Mouse (Mus musculus): Measurements from ENCODE around the gene Nufip2. TPM values are rescaled to one million over a fixed set of nuclear protein-coding genes. Genes with fewer than 3 reads are reported as not detected.

Gene Nufip2
- polyA plus RNA-seq, 1 experiment from 2014 or later, result 7.5 TPM

GRCm38 (mm10) chr11:77782104-77782815 is 96.3 kb downstream of the Nufip2 start:
- peaks cover 22% of the 10 kb centered on the region; the same call in 1 of the 2 replicates for H3K36me3 ChIP-seq (ENCODE audit: insufficient read depth)
- H3K27ac ChIP-seq (ENCODE audit: low read depth), result no peak overlapping the region
- no peak overlapping the region for H3K4me2 ChIP-seq
- 76% methylated on average over 7 of the region's 7 CpGs for WGBS
- H3K4me1 ChIP-seq (ENCODE audit: insufficient read depth), result peaks cover 19% of the 10 kb centered on the region
- no peak for TF ChIP-seq CTCF (IDR thresholded peaks at IDR 0.05; ENCODE audit: low read depth)
- H3K9me3 ChIP-seq (ENCODE audit: low read depth, low read length), result no peaks in the 10 kb centered on the region
- H3K4me3 ChIP-seq (ENCODE audit: low read depth, low read length), result no peak overlapping the region
- no peaks in the 10 kb centered on the region for H3K27me3 ChIP-seq (ENCODE audit: insufficient read depth, low read length)
- DNase-seq, result no peak
- H3K9ac ChIP-seq, result no peak overlapping the region
- no peak for ATAC-seq (ENCODE audit: insufficient read depth)

- no peak; the same call in 1 of the 2 replicates for ATAC-seq (ENCODE audit: insufficient read depth)
- H3K4me1 ChIP-seq (ENCODE audit: insufficient read depth), result peaks cover 19% of the 10 kb centered on the region
- no peaks in the 10 kb centered on the region for H3K27me3 ChIP-seq (ENCODE audit: insufficient read depth, low read length)
- no peak; the same call in 1 of the 2 replicates for TF ChIP-seq CTCF (IDR thresholded peaks at IDR 0.05; ENCODE audit: low read depth)
- H3K4me3 ChIP-seq (ENCODE audit: low read depth, low read length), result no peak overlapping the region
- 47% methylated on average over 10 of the region's 10 CpGs for WGBS
- peak overlapping the region; percentile 92 for H3K27ac ChIP-seq (ENCODE audit: low read depth)
- H3K9ac ChIP-seq, result peak overlapping the region; percentile 4; the same call in 1 of the 2 replicates
- peak; percentile 32 for DNase-seq
- peaks cover 15% of the 10 kb centered on the region; the same call in 1 of the 2 replicates for H3K36me3 ChIP-seq (ENCODE audit: insufficient read depth)
- H3K4me2 ChIP-seq, result no peak overlapping the region
- no peaks in the 10 kb centered on the region for H3K9me3 ChIP-seq (ENCODE audit: low read depth, low read length)
Measured at GRCm38 (mm10) chr11:77783211-77783746, 97.3 kb downstream of the Nufip2 start.

- peak overlapping the region; percentile 36 for H3K4me2 ChIP-seq
- no peak for ATAC-seq (ENCODE audit: insufficient read depth)
- H3K4me1 ChIP-seq (ENCODE audit: insufficient read depth), result peaks cover 19% of the 10 kb centered on the region
- peak; percentile 12 for TF ChIP-seq CTCF (IDR thresholded peaks at IDR 0.05; ENCODE audit: low read depth)
- DNase-seq, result peak; percentile 37
- peak overlapping the region; percentile 92 for H3K27ac ChIP-seq (ENCODE audit: low read depth)
- no peaks in the 10 kb centered on the region for H3K27me3 ChIP-seq (ENCODE audit: insufficient read depth, low read length)
- peaks cover 11% of the 10 kb centered on the region; the same call in 1 of the 2 replicates for H3K36me3 ChIP-seq (ENCODE audit: insufficient read depth)
- 40% methylated on average over 18 of the region's 18 CpGs for WGBS
- peak overlapping the region; percentile 4; the same call in 1 of the 2 replicates for H3K9ac ChIP-seq
- H3K9me3 ChIP-seq (ENCODE audit: low read depth, low read length), result no peaks in the 10 kb centered on the region
- no peak overlapping the region for H3K4me3 ChIP-seq (ENCODE audit: low read depth, low read length)
Measured at GRCm38 (mm10) chr11:77783747-77784646, 98.0 kb downstream of the Nufip2 start.

GRCm38 (mm10) chr11:77784894-77785293 is 98.9 kb downstream of the Nufip2 start:
- WGBS, result 59% methylated on average over 9 of the region's 9 CpGs
- ATAC-seq (ENCODE audit: insufficient read depth) (no peak), DNase-seq (no peak)
- Histone ChIP-seq H3K4me2 (peak overlapping the region; percentile 36), H3K27ac (ENCODE audit: low read depth) (peak overlapping the region; percentile 92), H3K36me3 (ENCODE audit: insufficient read depth) (peaks cover 7% of the 10 kb centered on the region; the same call in 1 of the 2 replicates), H3K4me3 (ENCODE audit: low read depth, low read length) (no peak overlapping the region), H3K4me1 (ENCODE audit: insufficient read depth) (peaks cover 19% of the 10 kb centered on the region), H3K9ac (0 out of 2 replicates have a peak overlapping the region, but pooled peaks have one; percentile 26), H3K27me3 (ENCODE audit: insufficient read depth, low read length) (no peaks in the 10 kb centered on the region), H3K9me3 (ENCODE audit: low read depth, low read length) (no peaks in the 10 kb centered on the region)
- TF ChIP-seq CTCF (IDR thresholded peaks at IDR 0.05; ENCODE audit: low read depth), result no peak

DNA sequence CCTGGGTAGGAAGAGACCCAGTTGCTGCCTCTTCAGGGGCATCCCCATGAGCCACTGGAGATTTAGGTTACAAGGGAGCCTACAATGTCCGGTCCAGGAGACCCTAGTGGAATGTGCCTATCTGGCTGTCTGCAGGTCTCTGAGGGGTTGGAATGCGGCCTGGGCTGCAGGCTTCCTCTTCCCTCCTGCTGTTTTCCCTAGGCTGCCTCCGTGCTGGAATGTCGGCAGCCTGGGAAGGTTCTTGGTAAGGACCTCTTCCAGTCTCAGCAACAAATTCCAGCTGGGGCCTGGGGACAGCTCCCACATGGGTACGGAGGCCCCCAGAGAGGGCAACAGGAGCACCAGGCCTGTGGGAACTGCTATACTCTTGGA is 99.4 kb downstream of the Nufip2 start:
- peaks cover 7% of the 10 kb centered on the region; the same call in 1 of the 2 replicates for H3K36me3 ChIP-seq (ENCODE audit: insufficient read depth)
- H3K4me3 ChIP-seq (ENCODE audit: low read depth, low read length), result no peak overlapping the region
- peaks cover 22% of the 10 kb centered on the region for H3K4me1 ChIP-seq (ENCODE audit: insufficient read depth)
- peak overlapping the region; percentile 92 for H3K27ac ChIP-seq (ENCODE audit: low read depth)
- H3K27me3 ChIP-seq (ENCODE audit: insufficient read depth, low read length), result no peaks in the 10 kb centered on the region
- 9% methylated on average over 5 of the region's 5 CpGs for WGBS
- no peak for TF ChIP-seq CTCF (IDR thresholded peaks at IDR 0.05; ENCODE audit: low read depth)
- peak; percentile 62 for DNase-seq
- H3K9ac ChIP-seq, result peak overlapping the region; percentile 26; the same call in 1 of the 2 replicates
- H3K9me3 ChIP-seq (ENCODE audit: low read depth, low read length), result no peaks in the 10 kb centered on the region
- peak; percentile 39; the same call in 1 of the 2 replicates for ATAC-seq (ENCODE audit: insufficient read depth)
- peak overlapping the region; percentile 36 for H3K4me2 ChIP-seq

GRCm38 (mm10) chr11:77785768-77786561 is 100.0 kb downstream of the Nufip2 start:
- Histone ChIP-seq H3K27me3 (ENCODE audit: insufficient read depth, low read length) (no peaks in the 10 kb centered on the region), H3K4me1 (ENCODE audit: insufficient read depth) (peaks cover 26% of the 10 kb centered on the region), H3K4me3 (ENCODE audit: low read depth, low read length) (no peak overlapping the region), H3K36me3 (ENCODE audit: insufficient read depth) (peaks cover 5% of the 10 kb centered on the region; the same call in 1 of the 2 replicates), H3K9ac (peak overlapping the region; percentile 26), H3K27ac (ENCODE audit: low read depth) (peak overlapping the region; percentile 92), H3K9me3 (ENCODE audit: low read depth, low read length) (no peaks in the 10 kb centered on the region), H3K4me2 (peak overlapping the region; percentile 36)
- peak; percentile 18; the same call in 1 of the 2 replicates for ATAC-seq (ENCODE audit: insufficient read depth)
- WGBS, result 38% methylated on average over 7 of the region's 7 CpGs
- peak; percentile 15 for DNase-seq
- no peak for TF ChIP-seq CTCF (IDR thresholded peaks at IDR 0.05; ENCODE audit: low read depth)
